Mouse (Mus musculus): Measurements from ENCODE around the gene Smc3.

Smc3 gene

DNA sequence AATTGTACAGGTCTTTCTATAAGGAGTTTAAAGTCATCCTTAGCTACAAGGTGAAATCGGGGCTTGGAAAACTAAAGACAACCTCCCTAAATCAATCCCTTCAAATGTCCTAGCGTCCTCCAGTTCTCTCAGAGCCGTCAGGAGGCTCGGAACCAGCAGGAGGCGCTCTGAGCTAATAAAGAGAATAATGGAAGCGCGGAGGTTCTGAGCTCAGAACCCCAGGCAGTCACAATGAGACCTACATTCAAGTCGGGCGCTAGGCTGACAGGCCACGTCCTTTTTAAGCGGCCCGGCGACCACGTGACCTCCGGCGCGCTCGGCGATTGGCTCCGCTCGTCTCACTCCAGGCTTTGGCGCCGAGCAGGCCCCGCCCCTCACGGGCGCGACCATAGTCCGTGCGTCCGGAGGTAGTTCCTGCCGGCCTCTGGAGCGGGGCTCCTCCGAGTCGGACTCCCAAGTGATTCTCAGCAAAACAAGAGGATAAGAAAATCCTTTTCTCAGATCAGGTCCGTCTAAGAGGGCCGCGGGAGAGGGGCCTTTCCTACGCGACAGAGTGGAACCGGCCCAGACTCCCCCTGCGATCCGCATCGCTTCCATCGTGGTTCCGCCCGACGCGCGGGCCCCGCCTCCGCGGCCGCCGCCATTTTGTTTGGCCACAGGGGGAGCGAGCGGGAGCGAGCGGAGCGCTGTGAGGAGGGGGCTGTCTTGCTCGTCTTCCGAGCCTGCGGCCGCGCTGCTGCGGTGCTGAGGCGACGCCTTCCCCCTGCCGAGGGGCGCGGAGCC lies at the start of gene Smc3:
Gene Smc3, plus strand, starts transcription at position 642 of the 783 bp plus-strand sequence.
- DNase-seq, result peak; percentile 100

DNA sequence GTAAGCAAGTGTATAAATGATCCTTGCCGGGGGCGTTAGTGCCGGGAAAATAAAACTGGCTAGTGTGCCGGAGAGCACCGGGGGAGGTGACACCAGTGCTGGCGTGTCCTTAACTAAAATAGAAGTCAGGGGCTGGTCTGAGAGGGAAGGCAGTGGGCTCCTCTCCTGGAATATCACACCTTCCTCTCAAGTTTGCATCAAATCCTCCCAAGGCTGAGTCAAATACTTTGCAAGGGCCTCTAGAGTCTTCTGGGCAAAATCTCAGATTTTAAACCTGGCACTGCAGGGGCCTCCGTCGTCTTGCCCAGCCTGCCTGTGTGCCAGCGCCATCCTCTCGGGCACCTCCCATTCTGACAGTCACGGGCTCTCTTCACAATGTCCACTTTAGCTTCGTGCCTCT lies 49.2 kb upstream of the Smc3 start:
- no peak for DNase-seq

DNA sequence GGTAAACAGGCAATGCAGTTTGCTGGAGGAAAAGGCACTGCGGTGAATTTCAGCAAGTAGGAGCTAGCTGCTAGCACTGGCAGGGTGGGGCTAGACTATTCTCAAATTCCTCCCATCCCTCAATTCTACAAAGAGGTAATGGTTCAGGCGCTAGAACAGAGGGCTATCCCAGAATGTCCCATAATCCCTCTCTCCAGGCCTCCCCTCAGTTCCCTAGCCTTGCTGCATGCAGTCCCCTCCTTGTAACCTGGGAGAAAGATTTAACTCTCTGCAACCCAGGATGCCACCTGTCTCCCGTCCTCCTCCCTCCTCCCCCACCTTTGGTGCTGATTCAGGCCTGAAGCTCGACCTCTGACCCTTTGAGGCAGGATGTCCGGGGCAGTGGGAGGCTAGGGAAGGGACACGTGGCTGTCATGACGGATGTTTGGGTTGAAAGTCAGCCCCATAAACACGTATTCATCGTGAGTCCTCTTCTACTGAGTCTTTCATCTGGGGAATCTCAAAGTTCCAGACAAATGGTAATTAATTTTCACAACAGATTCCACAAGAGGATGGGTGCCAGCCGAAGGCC lies 47.9 kb upstream of the Smc3 start:
- peak; percentile 45 for DNase-seq

DNA sequence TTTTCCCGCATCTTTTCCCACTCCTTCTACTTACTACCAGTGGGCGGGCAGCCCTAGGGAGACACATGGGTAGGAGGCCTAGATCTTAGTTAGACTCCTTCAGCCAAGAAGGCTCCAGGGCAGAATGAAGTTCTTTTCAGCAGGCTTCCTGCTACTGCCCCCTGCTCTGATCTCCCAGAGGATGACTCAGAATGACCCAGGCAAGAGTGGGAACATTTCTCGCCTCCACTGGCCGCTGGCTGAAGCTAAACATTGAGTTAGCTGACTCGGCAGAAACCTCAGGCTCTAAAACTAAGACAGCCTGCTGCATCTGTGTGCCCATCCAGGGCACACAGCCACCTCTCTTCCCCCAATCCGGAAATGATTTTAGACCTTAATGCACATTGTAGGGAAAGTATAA lies 47.4 kb upstream of the Smc3 start:
- no peak for DNase-seq

DNA sequence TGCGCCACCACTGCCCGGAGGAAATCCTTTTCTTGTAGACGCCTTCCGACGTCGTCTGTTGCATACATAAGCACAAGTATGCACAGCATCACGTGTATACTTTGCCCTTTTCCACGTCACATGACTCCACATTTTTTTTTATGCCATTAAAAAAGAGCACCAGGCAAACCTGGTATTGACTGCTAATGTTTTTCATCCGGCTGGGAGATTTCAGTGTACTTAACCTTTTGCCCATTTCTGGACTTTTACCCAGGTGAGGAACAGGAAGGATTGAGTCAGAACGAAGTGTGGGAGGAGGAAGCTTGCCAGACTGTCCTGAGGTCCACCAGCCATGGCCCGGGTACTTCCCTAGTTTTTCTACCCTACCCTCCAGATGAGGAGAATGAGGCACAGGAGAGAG lies 45.8 kb upstream of the Smc3 start:
- DNase-seq, result no peak

DNA sequence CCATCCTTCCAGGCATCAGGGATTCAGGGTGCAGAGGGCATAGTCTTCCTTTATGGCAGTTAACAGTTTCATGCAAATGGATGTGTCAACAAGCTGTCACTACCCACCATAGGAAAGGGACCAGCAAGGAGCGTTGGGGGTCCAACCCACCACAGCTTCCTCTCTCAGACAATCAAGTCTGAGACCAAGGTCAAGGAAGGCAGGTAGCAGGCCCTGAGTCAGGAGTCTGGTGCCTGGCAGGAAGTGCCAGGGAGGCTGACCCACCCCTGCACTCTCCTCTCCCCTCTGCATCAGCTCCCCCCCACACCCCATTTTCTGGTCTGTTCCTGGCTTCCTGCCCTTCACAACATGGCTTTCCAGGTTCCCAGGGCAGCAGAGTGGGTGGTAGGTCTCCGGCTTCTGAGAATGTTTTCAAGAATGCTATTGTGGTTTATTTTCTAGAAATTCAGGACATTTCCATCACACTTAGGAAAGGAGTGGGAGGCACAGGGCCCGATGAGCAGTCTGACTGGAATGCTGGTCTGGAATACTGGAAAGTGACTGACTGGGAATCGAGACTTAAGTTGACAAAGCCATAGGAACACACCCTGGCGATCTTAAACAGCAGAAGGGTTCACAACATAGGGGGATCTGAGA lies 45.1 kb upstream of the Smc3 start:
- DNase-seq, result no peak

DNA sequence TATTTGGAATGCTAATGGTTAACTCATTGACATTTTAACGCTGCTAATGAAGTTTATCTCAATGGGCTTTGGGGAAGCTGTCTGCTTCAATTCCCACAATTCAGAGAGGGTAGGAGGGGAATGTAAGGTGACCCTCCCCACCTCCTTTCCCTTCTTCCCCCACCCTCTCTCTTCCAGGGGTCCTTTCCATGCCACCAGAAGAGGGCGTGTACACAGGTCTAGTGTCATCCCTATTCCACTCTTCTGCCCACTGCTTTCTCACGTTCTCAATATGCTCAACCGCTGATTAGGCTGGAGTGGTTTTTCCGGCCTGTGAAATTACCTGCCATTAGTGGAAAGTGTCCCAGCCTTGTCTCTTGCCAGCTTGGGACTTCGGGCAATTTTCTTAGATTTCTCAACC lies 43.4 kb upstream of the Smc3 start:
- no peak for DNase-seq

DNA sequence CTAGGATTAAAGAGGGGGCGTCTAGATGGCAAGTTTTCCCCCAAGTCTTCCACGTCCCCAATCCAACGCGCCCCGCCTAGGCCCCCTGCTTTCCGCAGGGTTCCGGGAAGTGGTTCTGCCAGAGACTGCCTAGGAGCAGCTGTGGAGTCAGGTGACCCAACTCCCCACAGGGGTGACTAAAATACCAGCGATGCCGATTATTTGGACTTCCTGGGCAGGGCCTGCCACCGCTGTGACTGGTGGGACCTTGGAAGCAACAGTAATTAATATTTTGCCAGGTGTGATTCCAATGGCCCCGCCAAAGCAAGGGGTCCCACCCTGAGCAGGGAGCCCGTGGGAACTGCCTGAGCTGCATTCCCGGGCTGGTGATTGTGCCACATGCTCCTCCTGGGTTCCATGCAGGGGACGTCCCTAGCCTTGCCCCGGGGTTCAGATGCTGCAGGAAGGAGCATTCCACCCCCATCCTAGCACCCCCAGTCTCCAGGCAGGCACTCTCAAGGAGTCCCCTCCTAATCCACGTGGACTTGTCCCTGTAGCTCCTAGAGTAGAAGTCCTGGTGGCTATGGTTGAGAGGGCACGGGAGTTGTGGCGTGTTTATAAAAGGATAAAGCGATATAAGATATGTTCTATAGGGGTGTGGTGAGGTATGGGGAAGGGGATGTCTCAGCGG lies 42.8 kb upstream of the Smc3 start:
- peak; percentile 47 for DNase-seq

DNA sequence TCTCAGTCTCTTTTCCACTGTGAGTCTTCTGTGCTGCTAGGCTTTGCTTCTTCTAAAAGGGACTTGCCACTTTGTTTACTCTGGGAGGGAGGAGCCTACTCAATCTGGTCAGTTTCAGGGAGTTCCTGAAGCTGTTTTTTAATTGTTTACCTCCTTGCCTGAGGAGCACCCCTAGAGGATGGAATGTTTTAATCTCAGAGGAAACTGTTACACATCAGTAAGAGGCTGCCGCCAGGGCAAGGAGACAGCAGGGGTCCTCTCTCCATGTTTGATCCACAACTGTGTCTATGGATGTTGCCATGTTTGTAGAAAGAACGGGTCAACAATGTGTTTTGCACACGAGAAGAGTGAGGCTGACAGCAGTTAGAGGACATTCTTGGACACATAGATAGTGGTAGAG lies 39.8 kb upstream of the Smc3 start:
- DNase-seq, result no peak

DNA sequence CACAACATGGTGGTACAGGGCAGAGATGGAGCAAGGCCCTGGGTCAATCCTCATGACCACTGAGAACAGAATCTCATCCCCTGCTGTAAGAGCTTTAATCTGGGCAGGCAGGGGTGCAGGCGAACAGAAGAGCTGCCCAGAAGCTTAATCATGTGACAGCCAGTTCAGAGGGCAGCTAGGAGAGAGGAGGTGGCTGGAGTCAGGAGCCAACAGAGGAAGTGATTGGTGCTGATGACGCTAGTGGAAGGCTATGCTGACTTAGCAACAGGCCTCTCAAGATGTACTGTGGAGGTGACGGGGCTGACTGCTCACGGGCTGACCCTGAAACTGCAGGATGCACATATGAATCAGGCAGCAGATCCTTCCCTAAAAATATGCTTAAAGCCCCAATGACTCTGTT lies 36.0 kb upstream of the Smc3 start:
- peak; percentile 34 for DNase-seq

DNA sequence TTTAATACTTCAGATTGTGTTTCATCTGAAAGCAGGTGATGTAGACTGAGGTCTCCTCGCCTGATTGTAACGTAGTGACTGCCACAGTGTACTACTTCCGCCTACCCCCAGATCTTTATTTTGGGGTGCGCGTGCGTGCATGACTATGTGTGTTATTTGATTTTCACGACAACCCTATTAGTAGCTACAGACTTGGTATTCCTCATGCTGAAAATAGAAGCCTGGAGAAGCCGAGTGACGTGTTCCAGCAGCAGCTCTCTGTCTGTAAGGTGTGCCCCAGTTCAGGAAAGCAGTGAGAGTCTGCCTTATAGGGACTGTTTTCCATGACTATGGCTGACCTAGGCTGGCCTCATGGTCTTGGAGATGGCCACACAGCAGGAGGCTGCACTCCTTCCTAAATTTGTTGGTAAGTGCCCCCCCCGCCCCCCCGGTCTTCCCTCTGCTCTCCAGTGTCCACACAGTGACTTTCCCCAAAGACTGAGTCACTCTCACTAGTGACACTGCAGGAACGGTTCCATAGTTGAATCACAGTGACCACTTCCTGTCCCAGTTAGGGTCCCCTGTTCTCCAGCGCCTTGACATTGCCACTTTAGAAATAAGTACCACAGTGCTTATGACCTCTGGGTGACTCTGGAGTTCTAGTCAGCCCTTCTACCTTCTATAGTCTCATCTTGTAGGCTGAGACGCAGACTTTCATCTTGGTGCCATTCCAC lies 34.5 kb upstream of the Smc3 start:
- no peak for DNase-seq

DNA sequence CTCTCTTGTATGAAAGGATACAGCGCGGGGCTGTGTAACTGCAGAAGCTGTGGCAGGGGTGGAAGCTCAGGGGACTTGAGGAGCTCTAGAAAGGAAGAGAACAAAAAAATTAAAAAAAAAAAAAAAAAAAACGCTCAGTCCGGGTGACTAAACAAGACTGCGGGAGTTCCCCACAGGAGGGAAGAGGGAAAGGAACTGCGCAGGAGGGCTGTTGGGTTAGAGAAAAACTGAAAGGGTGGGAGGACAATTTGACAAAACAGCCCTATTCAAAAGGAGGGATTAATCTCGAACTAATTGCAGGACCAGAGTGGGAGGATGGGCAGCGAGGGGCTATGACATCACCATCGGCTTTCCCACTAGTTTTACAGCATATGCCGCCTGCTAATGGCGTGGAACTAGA lies 32.3 kb upstream of the Smc3 start:
- no peak for DNase-seq

DNA sequence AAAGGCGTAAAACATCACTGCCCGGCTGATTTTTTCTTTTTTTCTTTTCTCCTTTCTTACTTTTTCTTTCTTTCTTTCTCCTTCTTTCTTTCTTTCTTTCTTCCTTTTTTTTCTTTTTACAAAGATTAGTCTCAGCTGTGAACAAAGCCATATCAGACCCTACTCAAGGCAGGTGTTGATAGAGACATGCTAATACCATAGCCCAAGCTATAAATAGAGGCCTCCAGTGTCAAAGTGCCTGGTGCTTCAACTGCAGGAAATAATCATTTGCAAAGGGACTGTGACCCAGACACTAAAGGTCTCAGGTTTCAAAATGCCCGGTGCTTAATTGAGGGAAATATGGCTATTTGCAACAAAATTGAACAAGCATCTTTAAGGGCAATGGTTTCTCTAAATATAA lies 31.6 kb upstream of the Smc3 start:
- no peak for DNase-seq

DNA sequence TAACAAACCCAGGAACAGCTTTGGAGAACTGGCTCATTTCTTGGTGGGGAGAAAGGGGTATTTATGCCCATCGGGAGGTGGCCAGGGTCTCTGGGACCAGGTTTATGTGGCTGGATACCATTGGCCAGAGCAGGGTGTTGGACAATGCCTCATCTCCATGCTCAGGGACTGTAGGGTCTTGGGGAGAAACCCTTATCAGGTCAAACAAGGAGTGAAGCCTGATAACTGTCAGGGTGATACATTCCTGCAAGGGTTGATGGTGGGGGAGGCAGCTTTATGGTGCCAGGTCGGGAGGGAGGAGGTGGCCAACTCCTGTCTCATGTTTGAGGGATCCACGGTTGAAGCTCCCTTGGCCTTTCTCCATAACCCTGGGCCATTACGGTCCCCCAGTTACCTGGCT lies 29.1 kb upstream of the Smc3 start:
- DNase-seq, result no peak

DNA sequence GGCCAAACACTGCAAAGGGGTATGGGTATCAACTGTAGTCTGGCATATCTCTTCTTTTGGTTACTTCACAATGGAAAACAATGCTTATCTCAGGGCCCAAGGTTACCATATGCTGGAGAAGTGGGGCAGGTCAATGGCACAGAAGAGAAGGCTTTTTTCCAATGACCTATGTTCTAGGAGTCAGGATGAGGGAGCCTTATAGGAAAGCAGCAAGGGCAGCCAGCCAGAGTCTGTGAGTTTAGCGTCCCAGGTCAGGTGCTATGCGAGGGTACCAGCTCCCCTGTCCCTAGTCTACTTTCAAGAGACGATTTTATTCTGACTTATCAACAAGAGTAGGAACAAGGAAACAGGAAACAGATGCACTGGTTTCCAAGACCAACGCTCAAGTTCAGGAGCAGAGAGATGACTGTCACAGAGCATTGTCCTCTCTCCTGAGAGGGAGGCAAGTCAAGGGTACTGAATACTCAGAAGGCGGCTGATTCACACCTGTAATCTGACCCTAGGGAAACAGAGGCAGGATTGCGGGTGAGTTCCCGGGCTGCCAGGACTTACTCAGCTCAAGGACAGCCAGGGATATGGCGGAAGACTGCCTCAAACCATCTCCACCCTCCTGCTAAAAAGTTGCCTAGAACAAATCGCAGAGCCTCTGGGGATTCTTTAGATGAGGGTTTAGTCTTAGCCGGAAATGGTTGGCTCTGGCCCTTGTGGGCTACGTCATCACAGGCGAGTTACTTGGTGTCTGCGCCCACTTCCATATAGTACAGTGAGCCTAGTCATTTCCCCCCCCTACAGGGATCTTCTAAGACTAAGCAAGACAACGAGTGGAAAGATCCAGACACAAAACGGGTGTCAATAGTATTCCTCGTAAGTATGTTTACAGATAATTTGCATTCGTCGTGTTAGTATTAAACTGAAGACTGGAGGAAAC lies 28.4 kb upstream of the Smc3 start:
- no peak for DNase-seq

DNA sequence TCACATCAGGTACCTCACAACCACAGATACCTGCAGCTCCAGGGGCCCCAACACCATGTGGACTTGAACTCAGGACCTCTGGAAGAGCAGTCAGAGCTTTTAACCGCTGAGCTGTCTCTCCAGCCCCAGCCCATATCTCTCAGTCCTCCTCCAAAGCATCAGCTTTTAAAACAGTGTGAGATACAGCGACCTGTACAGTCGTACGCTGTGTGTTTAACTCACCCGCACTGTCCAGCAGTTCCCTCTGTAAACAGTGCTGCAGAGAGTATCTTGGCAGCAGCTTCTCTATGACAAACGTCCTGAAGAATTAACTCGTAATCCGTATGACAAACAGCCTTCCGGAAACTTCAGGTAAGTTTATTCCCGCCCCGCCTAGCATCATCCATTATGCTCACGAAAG lies 27.6 kb upstream of the Smc3 start:
- DNase-seq, result peak; percentile 1

DNA sequence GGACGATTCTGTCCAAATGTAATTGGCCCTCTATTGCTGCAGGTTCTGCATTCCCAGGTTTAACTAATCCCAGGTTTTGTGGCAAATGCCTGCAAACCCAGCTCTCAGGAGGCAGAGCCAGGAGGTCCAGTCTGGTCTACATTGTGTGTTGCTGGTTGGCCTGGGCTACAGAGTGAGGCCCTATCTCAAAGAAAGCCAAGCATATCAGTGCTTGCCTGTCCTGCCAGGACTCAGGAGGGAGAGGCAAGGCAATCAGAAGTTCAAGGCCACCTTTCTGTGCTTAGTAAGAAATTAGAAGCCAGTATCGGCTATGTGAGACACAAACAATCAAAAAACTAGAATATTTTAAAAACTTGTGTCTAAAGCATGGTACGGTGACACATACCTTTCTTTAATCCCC lies 27.0 kb upstream of the Smc3 start:
- DNase-seq, result peak; percentile 2

DNA sequence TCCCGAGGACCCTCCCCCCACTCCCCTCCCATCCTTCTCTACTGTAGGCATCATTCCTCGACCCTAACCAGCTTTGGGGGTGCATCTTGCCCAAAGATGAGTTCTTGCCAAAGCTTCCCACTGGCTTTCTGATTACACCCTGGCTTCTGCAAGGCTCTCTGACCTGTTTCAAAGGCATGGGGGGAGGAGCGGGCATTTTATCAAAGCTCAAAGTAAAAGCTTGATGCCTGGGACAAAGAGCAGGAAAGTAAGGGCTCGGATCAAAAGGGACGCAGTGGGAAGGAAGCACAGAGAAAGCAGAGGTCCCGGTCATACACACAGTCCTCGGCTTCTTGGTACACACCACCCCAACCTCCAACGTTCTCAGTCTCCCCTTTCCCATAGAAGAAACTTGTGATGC lies 26.1 kb upstream of the Smc3 start:
- DNase-seq, result peak; percentile 3

DNA sequence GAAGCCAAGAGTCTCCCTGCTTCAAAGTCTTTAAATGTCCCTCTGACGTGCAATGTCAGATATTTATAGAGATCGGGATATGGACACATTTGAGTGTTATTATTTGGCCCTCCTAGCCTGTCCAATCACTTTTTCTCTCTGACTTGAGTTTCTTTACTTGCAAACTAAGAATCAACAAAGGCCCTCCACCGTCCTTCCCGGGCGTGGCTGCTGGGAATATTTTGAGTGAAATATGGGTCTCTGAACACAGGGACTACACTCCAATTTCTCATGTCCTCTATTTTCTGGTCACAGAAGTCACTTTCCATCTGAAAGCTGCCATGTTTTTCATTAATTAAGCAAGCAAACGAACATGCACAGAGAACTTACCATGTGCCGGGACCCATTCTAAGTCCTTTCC lies 25.7 kb upstream of the Smc3 start:
- DNase-seq, result no peak

DNA sequence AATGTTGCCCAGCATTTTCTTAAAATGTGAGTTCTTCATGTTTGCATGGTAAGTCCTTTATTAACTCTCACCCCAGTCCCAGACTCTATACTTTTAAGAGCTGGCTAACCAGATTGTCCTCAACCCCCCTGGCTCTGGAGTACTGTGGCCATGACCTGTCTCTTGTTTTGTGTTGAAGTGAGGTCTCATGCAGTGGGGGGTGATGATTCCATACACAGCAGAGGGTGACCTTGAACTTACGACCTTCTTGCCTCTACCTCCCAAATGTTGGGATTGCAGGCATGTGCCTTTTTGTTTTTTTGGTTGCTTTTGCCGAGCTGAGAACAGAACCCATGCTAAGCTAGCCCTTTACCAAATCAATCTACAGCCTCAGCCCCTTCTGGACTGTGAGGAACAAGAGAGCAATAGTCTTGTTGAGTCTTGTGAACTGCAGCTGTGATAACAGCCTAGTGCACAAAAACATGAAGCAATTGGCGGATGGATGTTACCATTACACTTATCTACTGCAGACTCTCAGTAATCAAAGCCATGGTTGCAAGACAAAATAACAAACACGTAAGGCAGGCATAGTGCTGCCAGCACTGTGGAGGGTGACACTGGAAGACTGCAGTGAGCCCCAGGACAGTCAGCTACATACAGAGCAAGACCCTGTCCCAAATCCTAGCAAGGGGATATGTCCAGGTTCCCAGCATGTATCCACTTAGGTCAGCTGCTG lies 24.7 kb upstream of the Smc3 start:
- peak; percentile 4 for DNase-seq

DNA sequence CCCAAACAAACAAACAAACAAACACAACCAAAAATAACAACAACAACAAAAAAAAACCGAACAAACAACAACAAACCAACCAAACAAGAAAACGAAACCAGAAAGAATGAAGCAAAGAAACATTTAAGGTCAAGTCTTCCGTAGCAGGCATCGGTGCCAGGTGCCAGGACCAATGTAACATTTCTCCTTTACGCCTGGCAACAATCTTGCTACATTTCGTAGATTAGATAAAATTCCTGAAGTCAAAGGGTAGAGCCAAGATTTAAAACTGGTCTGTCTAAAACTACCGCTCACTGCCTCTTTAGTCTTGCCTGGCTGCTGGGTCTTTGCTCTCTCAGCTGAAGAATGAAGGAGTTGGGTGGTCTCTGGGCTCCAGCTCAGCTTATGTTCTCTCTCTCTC lies 24.1 kb upstream of the Smc3 start:
- DNase-seq, result peak; percentile 4

All from kidney, postnatal 10 days (tissue).